Mouse (Mus musculus): ENCODE results near the gene Nxph3.

Nxph3 gene

DNA sequence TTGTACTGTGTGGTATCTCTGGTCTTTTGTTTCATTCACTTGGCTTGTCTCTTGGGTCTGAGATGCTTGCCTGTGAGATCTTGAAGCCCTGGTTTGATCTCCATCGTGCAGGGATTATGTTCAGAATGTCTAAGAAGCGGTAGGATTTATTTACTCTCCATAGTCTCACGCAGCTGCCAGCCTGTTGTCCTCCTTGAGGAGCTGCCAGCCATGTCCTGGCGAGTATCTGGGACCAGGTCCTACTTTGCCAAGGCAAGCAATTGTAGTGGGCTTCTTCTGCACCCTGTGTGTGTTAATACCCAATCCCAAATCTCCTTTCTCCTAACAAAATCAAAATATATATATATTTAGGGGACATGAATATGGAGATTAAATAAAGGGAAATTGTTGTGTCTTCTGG lies 21.4 kb downstream of the Nxph3 start:
- DNase-seq (ENCODE audit: low spot score) = no peak

DNA sequence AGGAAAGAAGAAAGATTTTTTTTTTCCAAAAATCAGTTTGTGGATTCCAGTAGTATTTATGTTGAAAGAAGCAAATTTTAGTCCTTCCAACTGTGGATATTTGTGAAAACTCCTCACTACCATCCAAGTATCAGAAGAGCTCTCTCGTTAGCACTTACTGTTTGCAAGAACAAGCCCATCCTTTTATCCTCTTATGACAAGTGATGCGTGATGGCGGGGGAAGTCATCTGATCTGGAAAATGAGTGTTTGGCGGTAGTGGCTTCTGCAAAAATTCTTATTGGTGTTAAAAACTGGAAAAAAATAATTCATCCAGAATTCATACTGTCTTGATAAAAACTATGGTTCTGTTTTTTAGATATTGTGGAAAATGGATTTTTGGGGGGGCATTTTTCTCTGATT lies 22.1 kb downstream of the Nxph3 start:
- no peak for DNase-seq (ENCODE audit: low spot score)

DNA sequence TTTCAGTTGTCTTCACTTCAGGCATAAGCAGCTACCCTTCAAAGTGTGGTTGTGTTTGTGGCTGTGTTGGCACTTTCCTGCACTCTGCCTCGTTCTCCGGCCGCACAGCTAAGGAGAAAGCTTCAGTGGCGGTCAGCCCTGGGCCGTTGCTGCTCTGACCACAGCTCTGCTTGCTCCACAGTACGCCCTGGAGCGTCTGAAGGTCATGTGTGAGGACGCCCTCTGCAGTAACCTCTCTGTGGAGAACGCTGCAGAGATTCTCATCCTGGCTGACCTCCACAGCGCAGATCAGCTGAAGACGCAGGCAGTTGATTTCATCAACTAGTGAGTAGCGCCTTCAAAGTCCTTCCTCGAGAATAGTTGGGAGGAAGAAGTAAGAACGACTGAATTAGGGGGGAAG lies 24.3 kb downstream of the Nxph3 start:
- peak; percentile 12 for DNase-seq (ENCODE audit: low spot score)

DNA sequence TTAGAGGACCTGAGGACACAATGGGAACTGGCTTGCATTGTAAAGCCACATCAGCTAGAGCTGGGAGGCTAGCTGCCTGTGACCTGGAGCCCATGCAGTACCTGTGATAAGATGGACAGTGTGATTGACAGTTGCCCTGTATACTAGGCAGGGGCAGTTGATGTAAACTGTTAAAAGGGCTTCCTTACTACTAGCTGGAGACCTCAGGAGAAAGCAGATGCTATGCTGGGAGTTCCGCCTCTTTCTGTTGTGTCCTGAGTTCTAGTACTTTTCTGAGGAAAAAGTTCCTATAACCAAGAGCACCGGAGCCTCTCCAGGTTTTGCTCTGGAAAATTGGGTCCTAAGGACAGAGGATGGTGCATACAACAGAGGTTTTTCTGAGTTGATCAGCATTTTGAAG lies 27.1 kb downstream of the Nxph3 start:
- no peak for DNase-seq (ENCODE audit: low spot score)

GRCm38 (mm10) chr11:95485634-95486033 lies 28.7 kb downstream of the Nxph3 start:
- DNase-seq (ENCODE audit: low spot score) = no peak

DNA sequence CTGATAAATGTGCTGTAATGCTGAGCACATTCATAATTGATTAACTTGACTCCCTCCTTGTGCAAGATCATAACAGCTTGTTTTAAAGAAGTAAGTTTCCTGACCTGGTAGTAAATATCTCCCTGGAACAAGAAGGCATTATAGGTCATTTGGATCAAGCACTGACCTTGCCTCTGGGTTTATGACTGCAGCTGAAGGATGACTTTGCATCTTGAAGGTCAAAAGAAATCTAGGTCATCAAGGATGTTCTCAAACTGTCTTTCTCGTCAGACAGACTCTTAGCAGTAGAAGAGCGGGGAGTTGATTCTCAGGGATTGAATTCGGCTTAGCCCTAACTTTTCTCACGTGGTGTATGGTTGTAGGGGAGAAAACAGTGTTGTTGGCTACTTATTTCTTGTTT lies 33.7 kb downstream of the Nxph3 start:
- DNase-seq (ENCODE audit: low spot score) = no peak

DNA sequence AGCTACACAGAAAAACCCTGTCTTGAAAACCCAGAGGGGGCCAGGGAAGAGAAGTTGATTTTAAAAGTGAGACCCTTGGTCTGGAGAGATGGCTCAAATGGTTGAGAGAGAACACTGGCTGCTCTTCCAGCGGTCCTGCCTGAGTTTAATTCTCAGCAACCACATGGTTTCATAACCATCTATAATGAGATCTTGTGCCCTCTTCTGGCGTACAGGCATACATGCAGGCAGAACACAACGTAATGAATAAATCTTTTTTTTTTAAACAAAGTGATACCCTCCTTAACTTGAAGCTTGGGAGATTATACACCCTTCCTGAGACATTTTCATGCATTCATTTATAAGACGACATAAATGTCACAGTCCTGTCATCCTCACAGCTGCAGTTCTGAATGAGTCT lies 34.9 kb downstream of the Nxph3 start:
- DNase-seq (ENCODE audit: low spot score) = no peak

DNA sequence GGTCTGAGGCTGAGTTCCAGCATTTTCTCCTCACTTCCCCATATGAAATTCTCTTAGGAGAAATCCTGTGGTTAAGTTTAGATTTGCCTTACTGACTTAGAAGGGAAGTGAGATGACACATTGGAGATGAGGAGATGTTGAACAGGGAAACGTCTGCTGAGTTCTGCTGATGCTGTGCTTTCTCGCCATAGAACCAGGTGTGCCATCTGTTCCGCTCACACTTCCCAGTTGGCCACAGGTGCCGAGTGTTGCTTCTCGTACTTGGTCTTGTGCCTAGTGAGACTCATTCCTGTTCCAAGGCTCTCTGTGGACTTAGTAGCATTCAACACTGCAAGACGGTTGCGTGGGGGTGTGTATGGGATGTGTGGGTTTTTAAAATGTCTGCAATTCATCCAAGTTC lies 38.0 kb downstream of the Nxph3 start:
- no peak for DNase-seq (ENCODE audit: low spot score)

- no peak for DNase-seq (ENCODE audit: low spot score)
Measured at GRCm38 (mm10) chr11:95473456-95473855, 40.9 kb downstream of the Nxph3 start.

GRCm38 (mm10) chr11:95472942-95473341 lies 41.4 kb downstream of the Nxph3 start:
- no peak for DNase-seq (ENCODE audit: low spot score)

DNA sequence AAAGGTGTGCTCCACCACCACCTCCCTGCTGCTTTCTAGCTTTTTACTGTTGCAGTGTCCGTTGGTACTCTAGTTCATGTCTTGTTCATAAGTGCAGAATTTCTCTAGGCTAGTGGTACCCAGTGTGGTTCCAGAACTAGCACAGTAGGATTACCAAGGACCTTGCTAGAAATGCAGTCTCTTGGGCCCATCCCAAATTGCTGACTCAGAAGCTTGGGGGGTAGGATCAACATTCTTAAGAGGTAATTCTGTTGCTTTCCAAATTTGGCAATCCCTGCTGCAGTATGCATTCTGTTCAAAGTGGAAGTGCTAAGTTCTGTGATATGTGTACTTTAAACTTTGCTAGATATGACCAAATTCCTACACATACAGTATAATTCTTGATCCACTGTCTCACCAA lies 46.6 kb downstream of the Nxph3 start:
- DNase-seq (ENCODE audit: low spot score) = no peak

DNA sequence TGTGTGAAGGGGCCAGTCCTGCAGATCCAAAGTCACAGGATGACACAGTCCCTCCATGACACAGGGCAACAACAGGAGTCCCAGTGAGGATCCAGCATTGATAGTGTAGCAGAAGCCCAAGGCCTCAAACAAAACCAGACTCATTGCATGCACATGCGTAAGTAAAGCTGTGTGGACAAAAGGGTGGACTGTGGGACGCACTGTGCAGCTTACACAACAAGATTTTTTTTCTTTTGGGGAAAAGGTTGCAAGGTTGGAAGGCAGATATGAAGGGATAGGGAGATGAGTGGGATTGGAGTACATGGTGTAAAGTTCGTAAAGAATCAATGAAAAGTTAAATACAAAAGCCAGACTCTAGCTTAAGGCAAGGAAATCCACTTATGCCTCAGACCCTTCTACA lies 52.2 kb downstream of the Nxph3 start:
- no peak for DNase-seq (ENCODE audit: low spot score)

- no peak for DNase-seq (ENCODE audit: low spot score)
Measured at GRCm38 (mm10) chr11:95460872-95461271, 53.5 kb downstream of the Nxph3 start.
